Mouse (Mus musculus) frontal cortex, postnatal 36 days (tissue): ENCODE measurements at regions not wholly inside any gene's neighbourhood (a gene's known extent, or its start where the extent isn't known, plus 50 kb on each side); places are given as distances from the start of the nearest gene placed in this dataset.

Source experiments
- DNase-seq, 2 experiments: peaks; one replicate each; pipeline ENCODE4 v3.0.0; 2022; ENCODE audit warnings: low spot score in 2 of 2

DNA sequence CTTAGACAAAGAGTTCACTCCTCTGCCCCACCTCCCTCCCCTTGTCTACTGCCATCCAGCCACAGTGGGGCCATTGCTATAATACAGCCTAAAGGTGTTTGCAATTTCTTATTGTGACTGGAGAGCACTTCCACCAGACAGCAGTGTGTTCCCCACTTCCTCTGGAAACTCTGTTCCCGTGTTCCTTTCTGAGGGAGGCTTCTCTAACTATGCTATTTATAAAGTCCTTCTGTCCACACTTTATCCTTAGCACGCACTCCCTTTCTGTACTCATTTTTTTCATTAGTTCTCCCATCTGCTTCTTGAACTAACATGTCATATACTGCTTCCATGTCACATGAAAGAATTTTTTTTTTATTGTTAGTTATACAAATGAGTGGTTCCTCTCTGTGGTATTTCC, 52.0 kb upstream of the 4930432M17Rik start:
- DNase-seq: peak in 1 of 2 experiments; percentile 19

DNA sequence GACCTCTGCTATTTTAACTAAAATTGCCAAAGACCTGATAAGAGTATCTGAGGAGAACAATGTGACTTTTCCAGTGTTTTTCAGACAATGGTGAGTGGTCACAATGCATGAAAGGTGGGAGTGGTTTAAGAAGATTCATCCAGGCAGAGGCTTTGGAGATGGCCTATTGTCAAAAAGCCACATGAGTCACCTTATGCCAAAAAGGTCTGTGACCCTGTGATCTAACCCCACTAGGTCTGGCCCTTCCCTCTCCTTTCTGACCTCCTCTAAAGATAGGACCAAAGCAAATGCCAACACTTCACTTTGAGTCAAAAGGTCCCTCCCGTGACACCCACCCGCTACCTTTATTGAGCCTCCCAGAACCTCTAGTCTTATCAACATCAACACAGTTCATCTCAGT, 52.4 kb upstream of the 4930432M17Rik start:
- no peak for DNase-seq

DNA sequence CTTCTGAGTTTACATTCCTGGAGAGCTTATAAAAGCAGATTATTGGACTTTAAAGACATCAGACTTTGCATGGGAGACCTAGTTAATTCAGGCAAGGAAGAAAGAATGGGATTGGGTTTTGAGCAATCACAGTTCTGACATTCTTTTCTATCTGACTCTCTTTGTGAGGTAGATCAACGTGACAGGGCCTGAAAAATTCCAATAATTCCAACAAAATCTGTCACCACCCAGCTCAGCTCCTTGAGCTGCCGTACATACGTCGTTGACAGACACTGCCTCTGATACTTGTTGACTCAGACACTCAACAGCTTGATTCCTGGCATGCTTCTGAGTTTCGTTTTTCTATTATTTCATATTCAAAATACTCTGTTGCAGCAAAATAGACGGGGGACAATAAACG, 53.2 kb upstream of the 4930432M17Rik start:
- no peak for DNase-seq

DNA sequence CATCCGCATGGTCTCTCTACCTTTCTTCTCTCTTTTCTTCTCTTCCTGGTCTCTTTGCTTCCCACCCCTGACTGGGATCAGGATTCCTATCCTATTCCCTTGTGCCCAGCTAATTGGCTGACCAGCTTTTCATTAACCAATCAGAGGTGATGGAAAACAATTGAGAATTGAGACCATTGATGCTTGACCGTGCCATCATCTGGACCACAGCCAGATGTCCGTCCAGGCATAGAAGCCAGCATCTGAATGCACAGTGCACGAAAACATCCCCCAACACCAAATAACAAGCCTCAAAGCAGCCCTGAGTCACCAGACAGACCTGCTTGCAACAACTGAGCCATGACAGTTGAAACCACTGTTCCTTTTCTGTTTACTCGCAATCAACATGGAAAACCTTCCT, 54.5 kb upstream of the 4930432M17Rik start:
- DNase-seq: no peak

DNA sequence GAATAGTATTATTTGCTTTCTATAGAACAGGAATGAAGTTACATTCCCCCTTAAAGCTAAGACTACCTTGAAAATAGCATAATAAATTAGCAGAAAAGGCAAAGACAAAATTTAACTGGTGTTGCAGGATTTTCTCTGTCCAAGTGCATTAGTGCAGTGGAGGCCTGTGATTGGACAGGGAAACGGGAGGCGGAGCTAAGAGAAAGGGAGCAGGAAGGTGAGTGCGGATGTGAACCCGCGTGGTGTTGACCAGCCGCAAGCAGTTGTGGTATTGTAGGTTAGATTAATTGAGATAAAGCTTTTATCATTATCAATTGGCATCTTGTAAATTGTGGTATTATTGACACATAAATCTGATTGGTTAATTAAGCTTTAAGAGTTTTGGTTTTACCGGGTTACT, 55.8 kb upstream of the 4930432M17Rik start:
- DNase-seq: no peak

DNA sequence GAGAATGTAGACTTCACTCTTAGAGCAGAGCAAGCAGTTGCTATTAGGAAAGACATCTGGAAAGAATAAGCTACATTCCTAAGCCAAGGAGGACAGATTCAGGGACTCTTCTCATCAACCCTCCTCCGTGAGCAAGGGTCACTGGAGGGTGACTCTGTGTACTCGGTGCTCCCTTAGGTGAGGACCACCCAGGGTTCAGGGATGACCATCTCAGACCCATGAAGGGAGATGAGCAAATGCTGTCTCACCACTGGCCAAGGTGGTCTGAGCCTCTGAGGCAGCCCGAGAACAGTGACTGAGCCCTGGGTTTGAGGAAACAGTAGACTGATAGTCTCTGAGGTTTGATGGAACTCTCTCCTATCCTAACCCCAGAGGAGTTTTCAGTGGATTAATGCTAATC, 57.3 kb upstream of the 4930432M17Rik start:
- no peak for DNase-seq

DNA sequence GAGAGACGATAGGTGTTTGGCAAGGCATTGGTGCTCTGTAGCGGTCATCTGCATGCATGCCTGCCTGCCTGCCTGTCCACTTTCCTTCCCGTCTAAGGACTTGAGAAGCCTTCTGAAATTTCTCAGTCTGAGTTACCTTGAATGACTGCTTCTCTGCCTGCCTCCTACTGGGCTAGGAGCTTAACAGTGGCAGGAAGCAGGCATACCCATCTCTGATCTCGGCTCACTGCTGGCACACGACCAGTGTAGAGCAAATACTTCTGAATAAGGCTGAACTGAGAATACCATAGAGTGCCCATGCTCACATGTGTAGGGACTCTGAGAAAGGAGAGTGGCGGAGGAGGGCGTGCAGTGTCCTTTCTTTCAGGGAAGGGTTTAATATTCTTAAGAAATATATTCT, 60.7 kb upstream of the 4930432M17Rik start:
- DNase-seq: no peak

DNA sequence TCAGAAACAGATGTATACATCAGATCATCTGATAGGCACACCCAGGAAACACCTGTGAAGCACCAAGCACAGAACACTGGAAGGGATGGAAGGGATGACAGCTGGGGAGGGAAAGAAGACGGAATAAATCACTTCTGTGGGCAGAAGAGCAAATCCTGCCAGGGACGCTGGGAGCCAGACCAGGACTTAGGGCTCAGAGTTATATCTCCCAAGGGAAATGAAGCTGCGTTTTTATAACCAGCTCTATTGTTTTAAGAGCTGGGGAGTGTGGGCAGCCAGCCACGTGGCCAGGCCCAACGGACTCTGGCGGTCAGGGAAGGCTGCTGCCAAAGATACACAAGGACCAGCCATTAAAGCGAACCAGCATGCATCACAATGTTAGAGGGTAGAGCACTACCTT, 61.5 kb upstream of the 4930432M17Rik start:
- DNase-seq: no peak

DNA sequence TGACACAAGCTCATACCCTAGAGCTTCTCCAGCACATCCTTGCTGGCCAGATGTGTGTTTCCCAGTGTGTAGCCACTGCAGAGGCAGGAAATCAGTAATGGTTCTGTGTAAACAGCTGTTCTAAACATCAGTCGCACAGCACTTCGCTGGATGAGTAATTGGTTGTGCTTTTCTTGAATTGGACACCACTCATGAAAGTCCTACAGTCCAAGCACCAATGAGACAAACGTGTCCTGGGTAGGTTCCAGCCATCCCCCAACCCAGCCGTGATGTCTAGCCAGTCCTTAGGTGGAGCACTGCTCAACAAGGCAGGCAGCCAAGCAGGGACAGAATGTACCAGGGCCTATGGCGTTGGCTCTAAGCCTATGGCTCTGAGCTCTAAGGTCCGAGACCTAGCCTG, 65.8 kb upstream of the 4930432M17Rik start:
- no peak for DNase-seq

DNA sequence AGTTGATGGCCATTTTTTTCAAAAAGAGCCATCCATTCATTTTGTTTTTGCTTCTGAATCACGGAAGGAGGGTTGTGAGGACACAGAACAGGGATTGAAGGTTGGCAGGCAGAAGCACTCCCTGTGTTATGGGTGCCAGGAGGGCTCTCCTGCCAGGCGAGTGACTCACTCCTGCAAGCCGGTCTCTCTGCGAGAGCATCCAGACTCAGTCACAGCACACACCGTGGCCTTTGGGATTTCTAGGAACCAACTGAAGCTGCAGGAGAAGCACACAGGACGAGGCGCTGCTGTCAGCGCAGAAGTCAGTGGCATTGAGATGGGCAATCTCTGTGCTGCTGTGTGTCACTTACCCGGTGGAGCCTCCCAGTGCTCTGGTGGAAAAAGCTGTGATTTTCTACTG, 66.5 kb upstream of the 4930432M17Rik start:
- peak in 1 of 2 experiments; percentile 33 for DNase-seq

DNA sequence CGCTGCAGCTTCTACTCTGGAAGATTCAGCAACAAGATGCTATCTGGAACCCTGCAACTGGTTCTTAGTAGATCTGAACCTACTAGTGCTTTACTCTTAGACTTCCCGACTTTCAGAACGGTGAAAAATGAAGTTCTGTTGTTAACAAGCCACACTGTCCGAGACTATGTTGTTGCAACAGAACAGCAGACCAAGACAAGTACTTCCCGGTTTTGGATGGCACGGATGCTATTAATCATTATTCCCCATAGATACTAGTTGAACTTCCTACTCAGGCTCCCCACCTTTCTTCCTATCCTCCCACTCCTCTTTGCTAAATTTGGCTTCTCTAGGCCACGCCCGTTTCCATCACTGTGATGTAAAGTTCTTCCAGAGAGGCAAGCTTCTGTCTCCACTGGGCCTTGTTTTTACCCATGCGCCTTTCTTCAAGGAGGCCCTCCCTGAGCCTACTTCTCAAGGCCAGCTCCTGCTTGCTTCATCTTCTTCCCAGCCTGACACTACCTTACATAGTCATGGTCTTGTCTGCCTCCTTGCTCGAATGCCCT, 67.7 kb upstream of the 4930432M17Rik start:
- DNase-seq: no peak

DNA sequence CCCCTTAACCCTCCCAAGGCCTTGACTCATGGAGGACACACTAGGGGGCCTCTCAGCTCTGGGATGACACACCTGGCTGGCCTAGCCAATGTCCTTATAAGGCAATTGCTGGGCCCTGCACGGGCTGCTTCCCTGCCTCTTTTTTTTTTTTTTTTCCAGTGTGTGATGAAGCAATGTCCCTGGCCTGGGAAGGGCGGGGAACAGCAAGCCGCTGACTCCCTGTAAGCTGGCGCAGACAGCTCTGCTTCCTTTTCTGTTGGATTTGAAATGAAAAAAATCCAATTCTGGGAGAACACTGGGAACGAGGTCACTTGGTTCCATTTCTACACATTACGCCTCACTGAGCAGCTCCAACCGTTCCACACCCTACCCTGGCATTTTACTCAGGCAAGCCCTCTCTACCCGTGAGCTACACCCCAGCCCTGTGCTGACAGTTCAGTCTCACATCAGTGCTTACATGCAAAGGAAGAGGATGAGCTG, 68.4 kb upstream of the 4930432M17Rik start:
- DNase-seq: no peak

DNA sequence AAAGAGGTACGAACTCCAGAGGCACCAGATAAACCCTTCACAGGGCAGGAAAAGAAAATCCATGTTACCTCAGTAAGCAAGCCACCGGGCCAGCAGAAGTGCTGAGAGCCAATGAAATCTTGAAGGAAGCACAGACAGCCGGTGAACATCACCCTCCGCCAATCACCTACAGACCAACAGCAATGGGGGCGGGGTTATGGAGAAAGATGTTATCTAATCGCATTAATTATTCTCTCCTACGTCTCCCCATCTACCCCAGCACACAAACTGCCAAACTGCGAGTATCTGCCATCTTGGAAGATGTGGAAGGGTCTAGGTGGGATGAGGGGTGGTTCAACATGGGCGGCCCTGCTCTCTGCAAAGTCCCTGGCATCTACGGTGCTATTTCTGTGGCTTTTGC, 68.6 kb upstream of the Slc44a3 start:
- no peak for DNase-seq

DNA sequence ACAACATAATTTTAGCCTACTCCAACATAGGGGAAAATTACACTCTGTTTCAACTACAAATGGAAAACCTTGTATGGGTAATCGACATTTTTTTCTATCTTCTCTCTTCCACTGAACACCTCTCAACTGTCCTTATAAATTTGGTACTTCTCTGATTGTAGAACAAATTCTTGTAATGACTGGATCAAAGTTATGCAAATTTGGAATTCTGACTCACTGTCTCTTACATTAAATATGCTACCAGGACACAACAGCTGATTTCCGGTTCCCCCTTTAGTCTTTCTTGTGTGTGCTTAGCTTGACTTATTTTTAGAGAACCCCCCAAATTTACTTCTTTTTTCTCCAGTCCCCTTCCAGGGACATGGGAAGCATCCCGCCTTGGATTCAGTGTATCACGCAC, 68.2 kb upstream of the Slc44a3 start:
- DNase-seq: no peak

DNA sequence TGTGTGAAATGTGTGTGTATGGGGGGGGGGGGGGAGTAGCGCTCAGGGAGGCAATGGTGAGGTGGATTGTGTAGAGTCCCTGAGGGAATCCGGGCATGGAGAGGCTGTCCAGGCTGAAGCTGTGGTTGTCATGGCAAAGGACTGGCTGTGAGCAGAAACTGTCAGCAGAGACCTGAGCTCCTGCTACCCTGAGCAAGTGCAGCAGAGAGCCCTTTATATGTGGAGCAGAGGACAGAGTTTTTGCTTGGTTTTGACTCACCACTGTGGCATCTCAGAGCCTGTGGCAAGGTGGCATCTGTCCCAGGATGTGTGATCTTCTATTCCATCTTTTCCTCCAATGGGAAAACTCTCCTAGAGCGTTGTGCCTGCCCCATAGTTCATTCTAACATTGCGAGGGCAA, 65.8 kb upstream of the Slc44a3 start:
- DNase-seq: no peak

DNA sequence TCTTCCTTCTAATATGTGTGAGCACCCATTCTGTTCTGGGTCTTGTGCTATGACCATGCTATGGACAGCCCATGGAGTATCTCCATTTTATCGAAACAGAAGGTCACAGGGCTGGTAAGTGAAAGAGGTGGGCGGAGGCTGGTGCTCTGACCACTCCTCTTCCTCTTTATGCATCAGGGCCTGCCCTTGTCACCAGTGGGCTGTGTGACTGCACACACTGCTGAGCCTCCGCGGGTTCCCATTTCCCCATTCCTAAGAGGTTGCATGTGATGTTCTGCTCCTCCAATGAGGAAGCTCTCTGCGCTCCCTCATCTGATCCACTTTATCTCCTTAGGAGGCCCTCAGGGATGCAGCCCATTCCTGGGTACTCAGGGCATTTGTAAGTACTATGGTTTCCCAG, 65.0 kb upstream of the Slc44a3 start:
- no peak for DNase-seq

DNA sequence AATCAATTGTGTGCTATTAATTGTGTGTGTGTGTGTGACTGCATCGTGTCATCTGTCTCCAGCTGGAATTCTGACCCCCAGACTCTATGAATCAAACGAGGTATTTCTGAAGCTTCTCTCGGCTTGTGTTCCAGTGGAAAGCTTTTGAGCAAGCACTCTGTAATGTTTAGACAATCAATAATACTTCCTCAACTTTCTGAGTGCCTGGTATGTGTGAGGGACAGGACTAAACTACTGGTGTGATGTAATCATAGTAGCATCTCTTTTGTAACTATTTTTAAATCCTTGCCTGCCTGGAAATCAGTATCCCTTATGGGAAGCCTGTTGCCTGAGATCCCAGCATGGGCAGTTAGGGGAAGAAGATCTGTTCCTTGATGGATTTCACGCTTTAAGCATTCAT, 62.4 kb upstream of the Slc44a3 start:
- no peak for DNase-seq

DNA sequence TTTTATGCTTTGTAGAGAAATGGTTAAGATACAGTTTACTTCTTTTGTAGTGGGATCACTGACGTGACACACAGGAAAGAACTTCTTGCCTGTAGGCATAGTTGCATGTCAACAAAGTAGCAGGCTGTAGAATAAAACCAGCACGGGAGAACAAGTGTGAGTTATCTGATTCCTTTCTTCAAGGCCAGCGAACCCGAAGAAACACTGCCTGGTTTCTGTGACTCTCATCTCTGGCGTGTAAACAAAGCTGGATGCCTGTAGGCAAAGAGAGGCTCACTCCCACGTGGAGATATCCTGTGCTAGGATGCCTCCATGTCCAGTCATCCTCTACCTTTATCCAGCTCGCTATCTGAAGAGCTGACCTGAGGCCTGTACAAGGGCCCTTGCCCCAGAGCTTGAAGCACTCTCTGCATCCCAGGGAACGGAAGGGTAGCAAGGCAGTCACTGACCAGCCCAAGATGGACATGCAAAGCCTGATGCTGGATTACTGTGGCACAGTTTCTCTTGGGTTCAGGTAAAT, 61.5 kb upstream of the Slc44a3 start:
- DNase-seq: no peak

DNA sequence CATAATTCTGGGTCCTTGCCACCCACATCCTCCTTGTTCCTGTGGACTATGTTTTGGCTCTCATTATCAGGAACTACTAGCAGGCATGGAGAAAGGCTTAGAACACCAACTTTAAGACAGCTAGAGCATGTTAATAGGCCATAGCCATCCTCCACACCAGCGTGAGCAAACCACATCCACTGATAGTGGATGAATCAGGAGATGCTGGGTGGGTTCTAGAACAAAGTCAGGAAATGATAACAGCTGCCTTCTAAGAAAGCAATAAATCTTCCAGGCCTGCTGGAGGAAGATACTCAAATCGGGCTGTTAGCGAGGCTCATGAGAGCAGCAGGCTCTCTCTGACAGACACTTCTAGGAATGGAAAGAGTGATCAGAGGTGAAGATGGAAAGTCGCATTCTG, 60.9 kb upstream of the Slc44a3 start:
- no peak for DNase-seq

DNA sequence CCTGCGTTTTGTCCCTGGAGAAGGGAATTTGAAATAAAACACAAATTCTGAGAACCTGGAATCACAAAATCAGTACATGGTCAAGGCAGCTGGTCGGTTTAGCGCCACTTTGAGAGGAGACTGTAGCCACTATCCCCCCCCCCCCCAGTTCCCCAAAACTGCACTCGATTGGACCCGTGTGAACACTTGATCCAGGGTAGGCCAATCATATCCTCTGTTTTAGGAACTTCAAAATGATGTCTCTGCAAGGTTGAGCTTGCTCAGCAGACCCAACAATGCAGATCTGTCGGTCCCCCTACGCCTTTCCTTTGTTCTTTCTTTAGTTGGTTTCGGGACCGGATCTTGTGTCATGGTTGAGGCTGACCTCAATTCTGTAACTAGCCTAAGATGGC, 57.3 kb upstream of the Slc44a3 start:
- no peak for DNase-seq

DNA sequence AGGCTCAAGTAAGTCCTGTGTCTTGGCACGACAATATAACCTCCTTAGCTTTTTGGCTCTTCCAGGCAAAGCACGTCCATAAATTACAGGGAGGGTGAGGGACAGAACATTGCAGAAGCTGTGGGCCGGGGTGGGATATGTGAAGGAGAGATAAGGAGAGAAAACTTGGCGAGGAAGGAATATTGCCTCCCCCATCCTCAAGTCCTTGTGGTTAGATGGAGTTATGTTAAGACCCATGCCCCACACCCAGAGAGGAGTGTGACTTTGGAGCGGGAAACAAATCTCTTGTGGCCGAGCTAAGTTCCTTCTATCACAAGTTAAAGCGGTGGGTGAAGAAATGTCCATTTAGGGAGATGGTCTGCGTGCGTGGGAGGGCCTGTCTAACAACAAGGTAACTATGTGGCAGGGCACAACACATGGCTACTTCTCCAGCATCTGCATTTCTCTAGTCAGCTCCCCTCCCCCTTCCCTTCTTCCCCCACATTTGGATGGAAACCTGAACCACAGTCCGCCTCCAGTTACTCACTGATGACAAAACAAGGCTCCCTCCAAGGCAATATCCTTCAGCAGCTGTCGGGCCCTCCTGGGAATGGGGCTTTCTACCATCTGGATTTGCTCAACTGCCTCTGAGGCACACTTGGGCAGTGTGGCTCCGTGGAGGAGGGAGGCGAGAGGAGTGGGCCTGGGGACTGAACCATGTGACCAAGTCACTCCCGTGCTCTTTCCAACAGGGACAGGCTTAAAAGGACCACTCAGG, 56.7 kb upstream of the Slc44a3 start:
- no peak for DNase-seq

DNA sequence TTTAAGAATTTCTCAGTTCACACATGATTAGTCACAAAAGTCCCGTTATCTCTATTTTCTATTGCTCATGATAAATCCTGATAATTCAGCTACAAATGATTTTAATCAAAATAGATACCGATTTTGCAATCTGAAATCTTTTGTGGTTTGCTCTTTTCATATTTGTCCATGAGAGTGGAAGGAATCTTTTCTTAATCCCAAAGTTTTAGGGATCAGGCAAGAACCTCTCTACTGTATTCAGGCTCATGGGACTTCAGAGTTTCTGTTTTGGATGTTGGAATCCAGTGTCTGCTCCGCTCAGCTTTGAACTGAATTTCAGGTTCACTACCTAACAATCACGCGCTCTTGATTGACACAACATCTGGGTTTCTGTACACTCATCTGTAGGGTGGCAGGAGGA, 53.1 kb upstream of the Slc44a3 start:
- DNase-seq: no peak

DNA sequence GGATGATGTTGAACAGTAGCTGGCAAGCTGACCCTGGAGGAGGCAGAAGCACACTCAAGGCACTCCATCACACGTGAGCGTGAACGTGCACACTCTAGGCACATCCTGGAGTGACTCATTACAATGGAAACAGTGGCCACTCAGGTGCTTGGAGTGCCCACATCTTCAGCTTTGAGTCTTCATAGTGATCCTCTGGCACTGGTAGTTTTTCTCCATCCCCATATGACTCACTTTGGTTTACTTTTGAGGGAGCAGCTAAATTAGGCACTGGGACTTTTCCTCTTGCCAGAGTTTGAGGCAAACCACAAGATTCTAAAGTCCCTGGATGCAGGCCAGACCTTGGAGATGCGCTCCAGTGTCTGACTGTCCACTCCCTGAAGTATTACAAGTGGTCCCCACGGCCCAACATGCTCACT, 52.5 kb upstream of the Slc44a3 start:
- DNase-seq: no peak

DNA sequence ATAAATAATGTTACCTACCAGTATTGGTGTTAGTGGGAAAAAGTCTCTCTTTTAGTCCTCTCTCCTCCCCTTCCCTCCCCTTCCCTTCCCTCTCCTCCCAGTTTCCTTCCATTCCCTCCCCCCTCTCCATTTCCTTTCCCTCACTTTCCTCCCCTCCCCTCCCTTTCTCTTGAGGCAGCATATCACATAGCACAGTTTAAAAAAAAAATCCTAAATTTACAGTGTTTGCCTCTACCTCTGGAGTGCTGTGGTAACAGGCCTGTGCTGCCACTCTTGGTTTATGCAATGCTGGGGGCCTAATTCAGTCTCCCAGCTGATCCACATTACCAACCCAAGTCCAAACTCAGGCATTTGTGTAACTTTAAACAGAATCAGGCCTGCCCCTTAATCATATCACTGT, 52.1 kb upstream of the Slc44a3 start:
- DNase-seq: no peak
